Mouse (Mus musculus): ENCODE results near the gene Cpsf7. TPM values are rescaled to one million over a fixed set of nuclear protein-coding genes. Genes with fewer than 3 reads are reported as not detected.

Cpsf7 gene
- polyA plus RNA-seq, 1 experiment from 2014 or later: 57.5 TPM

DNA sequence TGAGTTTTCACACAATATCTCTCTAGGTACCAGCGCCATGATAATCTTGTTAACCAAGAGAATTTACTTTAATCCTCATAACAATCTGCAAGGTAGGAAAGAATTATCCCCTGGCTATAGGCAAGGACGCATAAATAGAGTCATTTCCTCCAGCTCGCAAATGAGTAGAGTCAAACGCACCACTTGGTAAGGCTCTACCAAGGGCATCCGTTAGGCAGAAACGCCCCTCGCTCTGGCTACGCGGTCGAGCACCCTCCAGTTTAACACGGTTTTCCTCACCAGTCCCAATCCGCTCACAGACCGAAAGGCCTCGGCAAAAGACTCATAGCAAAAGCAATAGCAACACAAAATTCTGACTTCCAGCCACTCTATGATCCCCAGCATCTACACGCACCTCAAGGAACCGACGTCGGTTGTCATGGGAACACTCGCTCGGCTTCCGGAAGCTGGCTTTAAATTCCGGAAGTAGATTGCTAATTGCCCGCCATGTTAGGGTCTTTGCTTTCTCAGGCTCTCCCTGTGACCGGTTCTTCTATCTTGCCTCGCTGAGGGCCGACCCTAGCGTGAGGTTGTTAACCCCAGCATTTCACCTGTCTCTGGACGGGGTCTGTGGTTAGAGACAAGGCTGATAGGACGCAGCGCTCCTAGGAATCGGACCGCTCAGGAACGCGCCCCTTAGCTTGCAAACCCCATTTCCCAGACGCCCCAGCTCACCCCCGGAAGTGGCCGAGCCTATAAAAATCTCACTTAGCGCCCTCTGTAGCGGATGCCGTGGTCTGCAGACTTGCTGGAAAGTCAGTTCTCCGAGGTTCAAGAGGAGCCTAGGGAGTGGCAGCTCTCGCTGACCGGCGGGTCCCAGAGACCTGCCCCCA, 51.9 kb downstream of the Cpsf7 start, which contains the start of the genes Cyb561a3 and Tmem138:
TSS of gene Cyb561a3 (plus strand) at position 483 of the 872 bp plus-strand sequence.
TSS of gene Tmem138 (minus strand) at position 673 of the 872 bp plus-strand sequence.
- Histone ChIP-seq H3K4me2 (replicated peaks) (peak within 1 kb of the TSS; percentile 88), H3K4me1 (replicated peaks; ENCODE audit: control insufficient read depth, insufficient read depth, low read length) (peaks cover 17% of the 10 kb centered on the region), H3K4me3 (replicated peaks; ENCODE audit: low read length) (peak within 1 kb of the TSS; percentile 74), H3K27ac (peak within 1 kb of the TSS; percentile 95), H3K27me3 (ENCODE audit: control insufficient read depth, insufficient read depth, low read length) (no peaks in the 10 kb centered on the region), H3K9me3 (ENCODE audit: control insufficient read depth, low read length) (no peaks in the 10 kb centered on the region), H3K9ac (peak within 1 kb of the TSS; percentile 78), H3K36me3 (replicated peaks; ENCODE audit: control insufficient read depth, insufficient read depth) (peaks cover 29% of the 10 kb centered on the region)
- ATAC-seq (ENCODE audit: low FRiP score) (peak; percentile 97), DNase-seq (ENCODE audit: low spot score) (peak; percentile 96)
- under 1% methylated on average over 44 of the region's 44 CpGs for WGBS

DNA sequence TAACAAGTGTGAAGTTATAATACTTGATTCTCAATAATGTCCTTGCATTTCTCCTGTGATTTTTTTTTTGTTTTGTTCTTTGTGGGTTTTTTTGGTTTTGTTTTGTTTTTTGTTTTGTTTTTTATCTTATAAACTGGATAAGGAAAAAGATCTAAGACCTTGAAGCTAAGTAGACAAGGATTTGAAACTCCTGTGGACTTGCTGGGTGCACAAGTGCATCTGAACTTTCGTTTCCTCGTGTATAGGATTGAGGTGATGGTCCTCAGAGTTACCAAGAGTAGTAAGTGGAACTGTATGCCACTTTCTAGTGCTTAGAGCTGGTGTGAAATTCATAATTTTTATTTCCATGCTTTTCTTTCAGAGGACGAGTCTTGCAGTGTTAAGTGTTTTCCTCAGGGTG, 55.0 kb downstream of the Cpsf7 start:
- DNase-seq (ENCODE audit: low spot score): no peak
- Histone ChIP-seq H3K4me1 (replicated peaks; ENCODE audit: control insufficient read depth, insufficient read depth, low read length) (peaks cover 17% of the 10 kb centered on the region), H3K27ac (no peak overlapping the region), H3K9ac (no peak overlapping the region), H3K36me3 (replicated peaks; ENCODE audit: control insufficient read depth, insufficient read depth) (peaks cover 14% of the 10 kb centered on the region), H3K27me3 (ENCODE audit: control insufficient read depth, insufficient read depth, low read length) (no peaks in the 10 kb centered on the region), H3K4me2 (replicated peaks) (no peak overlapping the region), H3K4me3 (replicated peaks; ENCODE audit: low read length) (no peak overlapping the region), H3K9me3 (ENCODE audit: control insufficient read depth, low read length) (no peaks in the 10 kb centered on the region)
- ATAC-seq (ENCODE audit: low FRiP score): no peak
- 87% methylated on average over 3 of the region's 3 CpGs for WGBS

- no peak overlapping the region for H3K27ac ChIP-seq
- H3K4me3 ChIP-seq (replicated peaks; ENCODE audit: low read length): no peak overlapping the region
- H3K4me2 ChIP-seq (replicated peaks): no peak overlapping the region
- peaks cover 15% of the 10 kb centered on the region; the same call in 1 of the 2 replicates for H3K36me3 ChIP-seq (replicated peaks; ENCODE audit: control insufficient read depth, insufficient read depth)
- ATAC-seq (ENCODE audit: low FRiP score) (no peak), DNase-seq (ENCODE audit: low spot score) (no peak)
- H3K9me3 ChIP-seq (ENCODE audit: control insufficient read depth, low read length): no peaks in the 10 kb centered on the region
- WGBS: 91% methylated on average over 3 of the region's 3 CpGs
- H3K9ac ChIP-seq: no peak overlapping the region
- H3K4me1 ChIP-seq (replicated peaks; ENCODE audit: control insufficient read depth, insufficient read depth, low read length): peaks cover 17% of the 10 kb centered on the region
- no peaks in the 10 kb centered on the region for H3K27me3 ChIP-seq (ENCODE audit: control insufficient read depth, insufficient read depth, low read length)
Measured at GRCm38 (mm10) chr19:10580761-10581160, 55.7 kb downstream of the Cpsf7 start.

GRCm38 (mm10) chr19:10581984-10582383, 56.9 kb downstream of the Cpsf7 start:
- ATAC-seq (ENCODE audit: low FRiP score) (no peak), DNase-seq (ENCODE audit: low spot score) (no peak)
- Histone ChIP-seq H3K4me2 (replicated peaks) (no peak overlapping the region), H3K27ac (no peak overlapping the region), H3K4me1 (replicated peaks; ENCODE audit: control insufficient read depth, insufficient read depth, low read length) (peaks cover 10% of the 10 kb centered on the region), H3K4me3 (replicated peaks; ENCODE audit: low read length) (no peak overlapping the region), H3K9ac (no peak overlapping the region), H3K9me3 (ENCODE audit: control insufficient read depth, low read length) (no peaks in the 10 kb centered on the region), H3K36me3 (replicated peaks; ENCODE audit: control insufficient read depth, insufficient read depth) (peaks cover 15% of the 10 kb centered on the region), H3K27me3 (ENCODE audit: control insufficient read depth, insufficient read depth, low read length) (no peaks in the 10 kb centered on the region)
- 89% methylated on average over 6 of the region's 6 CpGs for WGBS

DNA sequence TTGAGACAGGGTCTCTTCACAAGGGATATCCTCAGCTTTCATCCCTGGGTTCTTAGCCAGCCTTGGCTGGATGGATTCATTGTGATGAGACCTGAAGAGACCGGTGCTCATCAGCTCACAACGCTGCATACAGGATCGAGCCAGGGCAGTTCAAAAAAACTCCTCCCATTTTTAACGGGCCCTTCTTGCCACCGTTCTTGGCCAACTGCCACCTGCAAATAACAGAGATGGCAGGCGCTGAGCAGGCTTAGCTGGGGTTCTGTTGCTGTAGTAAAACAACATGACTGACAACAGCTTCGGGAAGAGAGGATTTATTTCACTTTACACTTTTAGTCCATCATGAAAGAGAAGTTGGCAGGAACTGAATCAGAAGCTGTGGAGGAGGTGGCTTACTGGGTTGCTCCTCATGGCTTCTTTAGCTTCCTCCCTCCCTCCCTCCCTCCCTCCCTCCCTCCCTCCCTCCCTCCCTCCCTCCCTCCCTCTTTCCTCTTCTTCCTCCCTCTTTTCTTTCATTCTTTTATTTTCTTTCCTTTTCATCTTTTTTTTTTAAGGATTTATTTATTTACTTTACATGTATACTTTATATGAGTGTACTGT, 58.6 kb downstream of the Cpsf7 start:
- H3K27me3 ChIP-seq (ENCODE audit: control insufficient read depth, insufficient read depth, low read length): no peaks in the 10 kb centered on the region
- H3K9ac ChIP-seq: no peak overlapping the region
- no peak for ATAC-seq (ENCODE audit: low FRiP score)
- 73% methylated on average over 7 of the region's 7 CpGs for WGBS
- DNase-seq (ENCODE audit: low spot score): no peak
- H3K36me3 ChIP-seq (replicated peaks; ENCODE audit: control insufficient read depth, insufficient read depth): peaks cover 15% of the 10 kb centered on the region
- H3K4me2 ChIP-seq (replicated peaks): no peak overlapping the region
- no peaks in the 10 kb centered on the region; the same call in 1 of the 2 replicates for H3K4me1 ChIP-seq (replicated peaks; ENCODE audit: control insufficient read depth, insufficient read depth, low read length)
- no peak overlapping the region for H3K27ac ChIP-seq
- no peak overlapping the region for H3K4me3 ChIP-seq (replicated peaks; ENCODE audit: low read length)
- H3K9me3 ChIP-seq (ENCODE audit: control insufficient read depth, low read length): no peaks in the 10 kb centered on the region

DNA sequence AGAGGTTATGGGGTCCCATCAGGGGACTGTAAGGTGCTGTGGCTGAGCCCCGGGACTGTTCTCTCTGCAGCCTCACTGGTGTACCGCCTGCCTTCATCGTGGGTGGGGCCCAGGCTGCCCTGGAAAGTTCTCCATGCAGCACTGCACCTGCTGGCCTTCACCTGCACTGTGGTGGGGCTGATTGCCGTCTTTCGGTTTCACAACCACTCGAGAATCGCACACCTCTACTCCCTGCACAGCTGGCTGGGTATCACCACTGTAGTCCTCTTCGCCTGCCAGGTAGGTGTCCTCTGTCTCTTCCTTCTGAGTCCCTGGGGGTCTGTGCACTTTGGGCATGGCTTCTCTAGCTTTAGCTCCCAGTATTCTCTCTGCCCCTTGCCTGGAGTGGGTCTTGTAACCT, 60.0 kb downstream of the Cpsf7 start:
- H3K4me3 ChIP-seq (replicated peaks; ENCODE audit: low read length): no peak overlapping the region
- H3K9ac ChIP-seq: no peak overlapping the region
- ATAC-seq (ENCODE audit: low FRiP score) (no peak), DNase-seq (ENCODE audit: low spot score) (no peak)
- no peaks in the 10 kb centered on the region for H3K4me1 ChIP-seq (replicated peaks; ENCODE audit: control insufficient read depth, insufficient read depth, low read length)
- no peaks in the 10 kb centered on the region for H3K27me3 ChIP-seq (ENCODE audit: control insufficient read depth, insufficient read depth, low read length)
- H3K27ac ChIP-seq: no peak overlapping the region
- no peaks in the 10 kb centered on the region for H3K9me3 ChIP-seq (ENCODE audit: control insufficient read depth, low read length)
- peaks cover 15% of the 10 kb centered on the region for H3K36me3 ChIP-seq (replicated peaks; ENCODE audit: control insufficient read depth, insufficient read depth)
- H3K4me2 ChIP-seq (replicated peaks): no peak overlapping the region
- WGBS: 86% methylated on average over 8 of the region's 8 CpGs

DNA sequence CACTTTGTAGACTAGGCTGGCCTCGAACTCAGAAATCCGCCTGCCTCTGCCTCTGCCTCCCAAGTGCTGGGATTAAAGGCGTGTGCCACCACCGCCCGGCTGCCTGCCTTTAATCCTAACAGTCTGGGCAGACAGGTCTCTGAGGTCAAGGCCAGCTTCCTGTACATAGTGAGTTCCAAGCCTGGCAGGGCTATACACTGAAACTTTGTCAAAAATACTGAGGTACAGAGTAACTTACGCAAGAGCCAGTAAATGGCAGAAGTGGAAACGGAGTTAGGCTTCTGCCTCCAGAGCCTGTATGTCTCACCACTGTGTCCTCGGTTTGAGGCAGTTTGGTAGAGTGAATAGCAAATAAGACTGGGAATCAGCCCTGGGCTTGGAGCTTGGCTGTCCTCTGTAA, 62.2 kb downstream of the Cpsf7 start:
- peaks cover 25% of the 10 kb centered on the region for H3K36me3 ChIP-seq (replicated peaks; ENCODE audit: control insufficient read depth, insufficient read depth)
- no peaks in the 10 kb centered on the region for H3K9me3 ChIP-seq (ENCODE audit: control insufficient read depth, low read length)
- no peaks in the 10 kb centered on the region for H3K4me1 ChIP-seq (replicated peaks; ENCODE audit: control insufficient read depth, insufficient read depth, low read length)
- H3K27me3 ChIP-seq (ENCODE audit: control insufficient read depth, insufficient read depth, low read length): no peaks in the 10 kb centered on the region
- no peak overlapping the region for H3K4me2 ChIP-seq (replicated peaks)
- DNase-seq (ENCODE audit: low spot score): no peak
- no peak for ATAC-seq (ENCODE audit: low FRiP score)
- H3K4me3 ChIP-seq (replicated peaks; ENCODE audit: low read length): no peak overlapping the region
- WGBS: 91% methylated on average over 8 of the region's 8 CpGs
- no peak overlapping the region for H3K27ac ChIP-seq
- no peak overlapping the region for H3K9ac ChIP-seq

DNA sequence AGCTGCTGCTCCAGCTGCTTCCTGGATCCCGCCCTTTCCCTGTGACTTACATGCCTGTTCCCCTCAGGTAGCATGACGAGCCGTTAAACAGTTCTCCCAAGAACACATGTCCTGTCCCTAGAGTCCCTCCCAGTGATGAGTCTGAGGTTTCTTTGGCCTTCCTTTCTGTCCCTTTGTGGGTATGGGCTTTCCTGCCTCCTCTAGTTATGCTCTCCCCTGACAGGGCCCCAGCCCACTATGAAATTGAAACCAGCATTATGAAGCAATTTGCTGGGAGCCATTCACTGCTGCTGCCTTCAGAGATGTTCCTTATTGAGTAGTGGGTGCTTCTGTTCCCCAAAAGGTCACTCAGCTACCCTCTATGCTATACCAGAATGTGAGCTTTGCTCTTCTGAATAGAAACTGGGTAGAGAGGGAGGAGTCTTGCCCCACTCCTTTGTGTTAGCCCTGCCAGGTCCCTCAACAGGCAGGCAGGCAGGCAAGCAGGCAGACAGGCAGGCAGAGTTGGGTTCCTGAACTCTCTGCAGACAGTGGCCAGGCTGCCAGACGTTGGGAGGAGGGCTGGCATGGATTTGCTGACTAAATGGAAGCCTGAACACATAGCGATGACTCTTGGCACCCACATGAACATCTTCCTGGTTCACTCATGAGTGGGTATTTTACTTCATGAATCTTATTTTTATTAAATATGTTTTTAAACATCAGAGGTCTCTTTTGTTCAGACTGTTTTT, 64.2 kb downstream of the Cpsf7 start:
- Histone ChIP-seq H3K27me3 (ENCODE audit: control insufficient read depth, insufficient read depth, low read length) (no peaks in the 10 kb centered on the region), H3K4me2 (replicated peaks) (no peak overlapping the region), H3K27ac (no peak overlapping the region), H3K4me1 (replicated peaks; ENCODE audit: control insufficient read depth, insufficient read depth, low read length) (no peaks in the 10 kb centered on the region), H3K4me3 (replicated peaks; ENCODE audit: low read length) (no peak overlapping the region), H3K9ac (no peak overlapping the region), H3K9me3 (ENCODE audit: control insufficient read depth, low read length) (no peaks in the 10 kb centered on the region), H3K36me3 (replicated peaks; ENCODE audit: control insufficient read depth, insufficient read depth) (peaks cover 28% of the 10 kb centered on the region)
- ATAC-seq (ENCODE audit: low FRiP score): no peak
- WGBS: 55% methylated on average over 5 of the region's 5 CpGs
- no peak for DNase-seq (ENCODE audit: low spot score)

- peaks cover 34% of the 10 kb centered on the region for H3K36me3 ChIP-seq (replicated peaks; ENCODE audit: control insufficient read depth, insufficient read depth)
- ATAC-seq (ENCODE audit: low FRiP score): no peak
- no peak for DNase-seq (ENCODE audit: low spot score)
- no peak overlapping the region for H3K4me3 ChIP-seq (replicated peaks; ENCODE audit: low read length)
- H3K4me2 ChIP-seq (replicated peaks): no peak overlapping the region
- 71% methylated on average over 3 of the region's 3 CpGs for WGBS
- no peaks in the 10 kb centered on the region for H3K9me3 ChIP-seq (ENCODE audit: control insufficient read depth, low read length)
- H3K27ac ChIP-seq: no peak overlapping the region
- no peak overlapping the region for H3K9ac ChIP-seq
- no peaks in the 10 kb centered on the region for H3K4me1 ChIP-seq (replicated peaks; ENCODE audit: control insufficient read depth, insufficient read depth, low read length)
- no peaks in the 10 kb centered on the region for H3K27me3 ChIP-seq (ENCODE audit: control insufficient read depth, insufficient read depth, low read length)
Measured at GRCm38 (mm10) chr19:10590301-10590700, 65.2 kb downstream of the Cpsf7 start.
